Mouse (Mus musculus) midbrain, postnatal 0 days (tissue): ENCODE measurements around the gene Sipa1l1. TPM values are rescaled to one million over a fixed set of nuclear protein-coding genes. Genes with fewer than 3 reads are reported as not detected.

Source experiments
- ATAC-seq: fragments of 200-750 bp; cut with Nextera tagmentation; 2 replicates; pipeline ENCODE4 v1.8.0; 2017; ENCODE audit warnings: moderate number of reproducible peaks, mild to moderate bottlenecking, moderate TSS enrichment, moderate library complexity; ENCODE audit not compliant: low FRiP score
- DNase-seq: peaks from one replicate; pipeline ENCODE4 v3.0.0-alpha.2; 2015; ENCODE audit warnings: low spot score
- H3K27ac ChIP-seq: fragments of 300-500 bp; sonication (generic); 2 replicates; pipeline ENCODE4 v1.5.1; 2014; ENCODE audit warnings: low read depth, mild to moderate bottlenecking, low read length, mixed read lengths
- H3K27me3 ChIP-seq: fragments of 300-500 bp; sonication (generic); 2 replicates; pipeline ENCODE4 v1.6.1; 2014; ENCODE audit warnings: low read length, control low read depth, mixed read lengths; ENCODE audit not compliant: insufficient read depth
- H3K36me3 ChIP-seq: fragments of 300-500 bp; sonication (generic); 2 replicates; pipeline ENCODE4 v1.6.1; 2014; ENCODE audit warnings: low read length, control low read depth, mixed read lengths; ENCODE audit not compliant: insufficient read depth
- H3K4me1 ChIP-seq: fragments of 300-500 bp; sonication (generic); 2 replicates; pipeline ENCODE4 v1.6.1; 2014; ENCODE audit warnings: mild to moderate bottlenecking, control low read depth, antibody characterized with exemption, low read length, mixed read lengths; ENCODE audit not compliant: insufficient read depth
- H3K4me2 ChIP-seq: fragments of 300-500 bp; sonication (generic); 2 replicates; pipeline ENCODE4 v1.6.1; 2014; ENCODE audit warnings: low read depth, mild to moderate bottlenecking, low read length, mixed read lengths; ENCODE audit not compliant: poor library complexity, severe bottlenecking
- H3K4me3 ChIP-seq: fragments of 300-500 bp; sonication (generic); 2 replicates; pipeline ENCODE4 v1.5.1; 2014; ENCODE audit warnings: low read depth, mild to moderate bottlenecking, low read length, moderate library complexity
- H3K9ac ChIP-seq: fragments of 300-500 bp; sonication (generic); replicated peaks from 2 replicates; pipeline ENCODE4 v1.6.1; 2014; ENCODE audit warnings: mild to moderate bottlenecking, low read length, moderate library complexity, mixed read lengths; ENCODE audit not compliant: poor library complexity, severe bottlenecking
- H3K9me3 ChIP-seq: fragments of 300-500 bp; sonication (generic); 2 replicates; pipeline ENCODE4 v1.6.1; 2016; ENCODE audit warnings: low read length, control low read depth
- CTCF ChIP-seq: IDR thresholded peaks from 2 replicates; pipeline ENCODE4 v1.5.1; 2016; ENCODE audit warnings: antibody characterized with exemption, mild to moderate bottlenecking
- WGBS: fragments of 180-500 bp; shearing (Covaris S2); extraction: QIAGEN DNeasy Blood & Tissue Kit; methylation state at CpG from one replicate; pipeline ENCODE4 v1.1.7; 2014; 5-methylcytosine and 5-hydroxymethylcytosine counted together
- polyA plus RNA-seq: library from polyadenylated mRNA; unstranded; fragments of >200 nt; fragmentation: Nextera tagmentation; extraction: Ambion mirVana; gene quantifications from 2 replicates; pipeline ENCODE4 v1.2.1, GENCODE M21; 2015
- total RNA-seq: library from RNA; depleted of rRNA; stranded (reverse); fragments of >200 nt; gene quantifications from 2 replicates; pipeline ENCODE4 v1.2.3, GENCODE M21; 2014

Gene Sipa1l1
- total and polyA plus RNA-seq, 2 experiments from 2014 or later, result 7.1 to 22.2 TPM

DNA sequence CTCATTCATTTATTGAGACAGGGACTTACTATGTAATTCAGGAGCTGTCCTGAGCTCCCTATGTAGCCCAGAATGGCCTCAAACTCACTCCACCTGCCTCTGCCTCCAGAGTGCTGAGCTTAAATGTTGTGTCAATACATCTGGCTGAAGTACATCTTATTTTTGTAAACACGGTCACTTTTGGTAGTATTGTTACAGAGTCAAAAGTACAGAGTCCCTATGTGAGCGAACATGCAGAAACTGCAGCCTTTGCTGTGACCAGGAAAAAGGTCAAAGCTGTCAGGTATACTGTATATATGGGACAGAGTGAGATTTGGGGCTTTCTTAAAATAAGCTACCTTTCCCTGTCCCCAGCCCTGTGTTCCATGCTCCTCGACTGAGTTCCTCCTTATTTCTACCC lies 17.6 kb downstream of the Sipa1l1 start:
- H3K4me2 ChIP-seq, result no peak overlapping the region
- no peaks in the 10 kb centered on the region for H3K36me3 ChIP-seq
- DNase-seq (no peak), ATAC-seq (no peak)
- no peak overlapping the region for H3K9ac ChIP-seq
- H3K27me3 ChIP-seq, result no peaks in the 10 kb centered on the region
- no peaks in the 10 kb centered on the region for H3K4me1 ChIP-seq
- 86% methylated on average over 3 of the region's 3 CpGs for WGBS
- no peaks in the 10 kb centered on the region for H3K9me3 ChIP-seq
- H3K27ac ChIP-seq, result no peak overlapping the region
- H3K4me3 ChIP-seq, result no peak overlapping the region
- TF ChIP-seq CTCF, result no peak

- Histone ChIP-seq H3K9me3 (no peaks in the 10 kb centered on the region), H3K4me3 (no peak overlapping the region), H3K27me3 (no peaks in the 10 kb centered on the region), H3K4me1 (no peaks in the 10 kb centered on the region), H3K9ac (no peak overlapping the region), H3K4me2 (no peak overlapping the region), H3K36me3 (no peaks in the 10 kb centered on the region), H3K27ac (no peak overlapping the region)
- ATAC-seq, result no peak
- TF ChIP-seq CTCF, result no peak
- WGBS, result 70% methylated on average over 7 of the region's 7 CpGs
- no peak for DNase-seq
These were observed 18.2 kb downstream of the Sipa1l1 start for GRCm38 (mm10) chr12:82187178-82187839.

DNA sequence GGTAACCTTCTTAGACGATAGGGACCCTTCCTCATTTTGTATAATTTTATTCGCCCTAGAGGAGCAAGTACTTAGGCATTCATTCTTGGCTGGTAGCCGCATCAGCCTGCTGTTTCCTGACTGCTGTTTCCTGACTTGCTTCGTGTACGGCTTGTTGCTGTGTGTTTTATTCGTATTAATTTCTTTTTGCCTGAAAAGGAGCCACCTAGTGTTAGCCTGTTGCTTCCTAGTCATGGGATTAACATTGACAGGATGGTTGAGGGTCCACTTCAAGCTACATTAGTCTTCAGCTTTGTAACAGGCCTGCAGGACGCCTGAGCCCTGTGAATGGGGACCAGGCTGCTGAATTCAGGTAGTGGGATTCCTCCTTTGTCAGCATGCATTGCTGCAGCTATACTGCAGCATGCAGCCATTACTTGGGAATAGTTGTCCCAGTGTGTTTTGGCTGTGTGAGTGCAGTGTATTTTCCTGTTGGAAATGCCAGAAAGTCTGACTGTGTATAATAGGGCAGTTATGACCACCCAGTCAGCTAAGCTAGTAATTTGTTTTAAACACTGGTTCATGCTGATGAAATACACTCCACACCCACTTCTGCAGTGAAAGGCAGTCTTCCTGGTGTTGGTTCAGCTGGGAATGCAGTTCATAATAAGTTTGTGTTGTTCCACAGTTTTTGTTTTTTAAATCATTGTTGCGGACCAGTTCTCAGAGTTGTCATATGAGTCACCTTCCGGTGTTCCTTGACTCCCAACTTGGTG lies 19.4 kb downstream of the Sipa1l1 start:
- H3K4me3 ChIP-seq, result no peak overlapping the region
- H3K36me3 ChIP-seq, result no peaks in the 10 kb centered on the region
- peak; percentile 44 for TF ChIP-seq CTCF
- H3K27ac ChIP-seq, result no peak overlapping the region
- H3K9me3 ChIP-seq, result no peaks in the 10 kb centered on the region
- no peak overlapping the region for H3K4me2 ChIP-seq
- H3K9ac ChIP-seq, result no peak overlapping the region
- H3K4me1 ChIP-seq, result no peaks in the 10 kb centered on the region
- ATAC-seq (no peak), DNase-seq (no peak)
- 47% methylated on average over 9 of the region's 9 CpGs for WGBS
- no peaks in the 10 kb centered on the region for H3K27me3 ChIP-seq

GRCm38 (mm10) chr12:82189076-82189675 lies 20.1 kb downstream of the Sipa1l1 start:
- Histone ChIP-seq H3K9ac (no peak overlapping the region), H3K4me3 (no peak overlapping the region), H3K27ac (no peak overlapping the region), H3K4me2 (no peak overlapping the region), H3K4me1 (no peaks in the 10 kb centered on the region), H3K36me3 (no peaks in the 10 kb centered on the region), H3K27me3 (no peaks in the 10 kb centered on the region), H3K9me3 (no peaks in the 10 kb centered on the region)
- ATAC-seq (no peak), DNase-seq (no peak)
- 58% methylated on average over 6 of the region's 6 CpGs for WGBS
- TF ChIP-seq CTCF, result no peak

- Histone ChIP-seq H3K4me3 (no peak overlapping the region), H3K36me3 (no peaks in the 10 kb centered on the region), H3K4me2 (no peak overlapping the region), H3K4me1 (no peaks in the 10 kb centered on the region), H3K27me3 (no peaks in the 10 kb centered on the region), H3K9me3 (no peaks in the 10 kb centered on the region), H3K9ac (no peak overlapping the region), H3K27ac (no peak overlapping the region)
- WGBS, result 89% methylated on average over 16 of the region's 16 CpGs
- no peak for ATAC-seq
- no peak for TF ChIP-seq CTCF
- no peak for DNase-seq
These were observed 20.8 kb downstream of the Sipa1l1 start for GRCm38 (mm10) chr12:82189715-82190581.
